Mouse (Mus musculus) kidney, embryonic 14.5 days (tissue): ENCODE measurements at regions not wholly inside any gene's neighbourhood (a gene's known extent, or its start where the extent isn't known, plus 50 kb on each side); places are given as distances from the start of the nearest gene placed in this dataset.

Experiments used
- ATAC-seq: fragments of 200-750 bp; cut with Nextera tagmentation; 2 replicates; pipeline ENCODE4 v1.8.0; 2017; ENCODE audit warnings: moderate number of reproducible peaks, mild to moderate bottlenecking, moderate TSS enrichment, moderate library complexity; ENCODE audit not compliant: low FRiP score, low TSS enrichment
- H3K27ac ChIP-seq: fragments of 300-500 bp; sonication (generic); 2 replicates; pipeline ENCODE4 v1.5.1; 2014; ENCODE audit warnings: low read depth, mild to moderate bottlenecking, low read length, moderate library complexity, mixed read lengths
- H3K27me3 ChIP-seq: fragments of 300-500 bp; sonication (generic); 2 replicates; pipeline ENCODE4 v1.6.1; 2014; ENCODE audit warnings: mild to moderate bottlenecking, low read length; ENCODE audit not compliant: control insufficient read depth, insufficient read depth
- H3K36me3 ChIP-seq: fragments of 300-500 bp; sonication (generic); 2 replicates; pipeline ENCODE4 v1.6.1; 2014; ENCODE audit warnings: low read length, mixed read lengths; ENCODE audit not compliant: control insufficient read depth, insufficient read depth
- H3K4me1 ChIP-seq: fragments of 300-500 bp; sonication (generic); 2 replicates; pipeline ENCODE4 v1.6.1; 2014; ENCODE audit warnings: low read length, mixed read lengths; ENCODE audit not compliant: control insufficient read depth, insufficient read depth
- H3K4me2 ChIP-seq: fragments of 300-500 bp; sonication (generic); replicated peaks from 2 replicates; pipeline ENCODE4 v1.6.1; 2014; ENCODE audit warnings: low read depth, mild to moderate bottlenecking, low read length
- H3K4me3 ChIP-seq: fragments of 300-500 bp; sonication (generic); 2 replicates; pipeline ENCODE4 v1.5.1; 2014; ENCODE audit warnings: mild to moderate bottlenecking, low read length
- H3K9ac ChIP-seq: fragments of 300-500 bp; sonication (generic); 2 replicates; pipeline ENCODE4 v1.6.1; 2014; ENCODE audit warnings: low read depth, mild to moderate bottlenecking, low read length, moderate library complexity
- H3K9me3 ChIP-seq: fragments of 300-500 bp; sonication (generic); 2 replicates; pipeline ENCODE4 v1.6.1; 2016; ENCODE audit warnings: low read length; ENCODE audit not compliant: control insufficient read depth
- WGBS: fragments of 180-500 bp; shearing (Covaris S2); extraction: QIAGEN DNeasy Blood & Tissue Kit; methylation state at CpG from one replicate; pipeline ENCODE4 v1.1.7; 2014; 5-methylcytosine and 5-hydroxymethylcytosine counted together

DNA sequence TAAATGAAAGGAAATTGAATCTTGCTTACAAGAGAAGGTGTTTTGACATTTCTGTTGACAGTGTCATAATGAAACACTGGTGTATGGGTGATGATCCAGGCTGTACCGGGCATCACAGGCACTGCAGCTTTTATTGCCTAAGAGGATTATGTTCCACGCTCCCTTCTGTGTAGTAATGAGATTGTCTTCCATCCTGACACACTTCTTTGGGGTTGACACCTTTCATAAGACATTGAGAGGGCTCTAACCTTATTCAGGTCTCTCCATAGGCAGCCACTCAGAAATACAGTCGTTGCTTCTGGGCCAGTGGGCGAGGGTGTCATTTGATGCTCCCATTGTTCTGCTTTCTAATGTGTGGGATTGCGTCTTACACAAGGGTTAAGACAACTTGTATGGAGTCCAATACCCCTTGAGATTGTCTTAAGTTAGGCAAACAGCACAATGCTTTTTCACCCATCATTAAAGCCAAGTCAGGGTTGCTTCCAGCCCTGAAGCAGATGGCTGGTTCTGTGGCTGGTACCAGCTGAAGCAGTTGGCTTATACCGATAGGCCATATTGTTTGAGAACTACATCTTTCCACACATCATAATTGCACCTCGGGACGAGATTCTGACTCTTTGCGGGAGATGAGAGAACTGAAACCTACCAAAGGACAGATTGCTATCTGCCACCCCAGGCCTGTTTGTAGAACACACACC is 81.9 kb upstream of the Frmd4b start:
- no peaks in the 10 kb centered on the region for H3K27me3 ChIP-seq
- no peak overlapping the region for H3K9ac ChIP-seq
- H3K4me2 ChIP-seq, result no peak overlapping the region
- no peak overlapping the region for H3K4me3 ChIP-seq
- H3K36me3 ChIP-seq, result no peaks in the 10 kb centered on the region
- H3K9me3 ChIP-seq, result no peaks in the 10 kb centered on the region
- H3K4me1 ChIP-seq, result no peaks in the 10 kb centered on the region
- WGBS, result 73% methylated on average over 9 of the region's 9 CpGs
- ATAC-seq, result no peak
- no peak overlapping the region for H3K27ac ChIP-seq

DNA sequence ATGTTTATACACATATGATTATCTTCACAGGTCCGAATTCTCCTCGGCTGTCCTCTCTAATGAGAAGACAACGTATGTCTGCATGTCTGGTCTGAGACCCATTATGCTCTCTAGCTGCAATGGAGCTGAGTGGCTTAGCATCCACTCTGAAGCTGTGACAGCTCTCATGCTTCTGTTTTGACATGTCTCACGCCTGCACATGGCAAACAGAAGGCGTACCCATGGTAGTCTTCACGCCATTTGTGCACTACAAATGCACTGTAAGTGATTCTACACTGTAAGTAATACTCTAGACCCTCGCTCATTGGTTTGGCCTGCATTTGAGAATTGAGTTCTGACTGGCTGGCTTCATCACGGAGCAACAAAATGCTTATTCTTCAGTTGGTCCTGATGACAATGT is 75.9 kb upstream of the Frmd4b start:
- WGBS, result 94% methylated on average over 8 of the region's 8 CpGs
- H3K27ac ChIP-seq, result no peak overlapping the region
- no peak for ATAC-seq
- H3K4me2 ChIP-seq, result no peak overlapping the region
- no peaks in the 10 kb centered on the region for H3K9me3 ChIP-seq
- no peaks in the 10 kb centered on the region for H3K4me1 ChIP-seq
- no peaks in the 10 kb centered on the region for H3K36me3 ChIP-seq
- no peak overlapping the region for H3K9ac ChIP-seq
- H3K27me3 ChIP-seq, result no peaks in the 10 kb centered on the region
- no peak overlapping the region for H3K4me3 ChIP-seq

DNA sequence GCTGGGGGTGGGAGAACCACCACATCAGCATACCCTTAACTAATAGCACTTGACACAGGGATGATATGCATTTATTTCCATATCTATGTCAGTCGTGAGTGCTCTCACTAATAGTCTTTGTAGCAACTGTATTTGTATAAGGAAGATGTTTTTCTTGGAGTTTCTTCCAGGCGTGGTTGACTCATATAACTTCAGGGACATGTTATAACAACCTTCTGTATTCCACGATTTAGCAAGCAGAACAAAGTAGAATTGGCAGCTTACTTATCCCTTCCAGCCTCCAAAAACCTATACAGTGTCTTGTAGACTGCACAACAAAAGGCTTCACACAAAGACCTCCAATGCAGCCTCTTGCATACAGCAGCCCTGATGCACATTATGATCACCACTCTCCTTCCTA is 73.8 kb upstream of the Frmd4b start:
- 72% methylated on average over 3 of the region's 3 CpGs for WGBS
- no peak for ATAC-seq
- H3K36me3 ChIP-seq, result no peaks in the 10 kb centered on the region

DNA sequence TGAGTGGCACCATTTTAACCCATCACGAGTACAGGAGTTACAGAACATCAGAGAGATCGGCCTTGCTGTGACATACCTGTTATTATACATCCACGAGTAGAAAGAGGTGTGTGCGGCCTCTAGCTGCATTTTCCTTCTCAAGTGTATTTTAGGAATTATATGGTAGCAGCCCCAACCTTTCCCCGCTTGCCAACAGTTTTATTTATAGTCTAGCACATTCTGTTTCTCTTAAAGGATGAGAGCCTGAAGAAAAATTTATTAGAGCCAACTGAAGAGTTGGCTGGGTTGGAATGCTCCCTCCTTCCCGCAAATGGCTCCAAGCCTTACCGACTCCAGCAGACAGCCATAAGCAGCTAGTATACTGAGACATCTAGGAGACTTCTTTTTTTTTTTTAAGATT is 67.0 kb upstream of the Frmd4b start:
- no peaks in the 10 kb centered on the region for H3K9me3 ChIP-seq
- no peaks in the 10 kb centered on the region for H3K36me3 ChIP-seq
- no peak overlapping the region for H3K27ac ChIP-seq
- no peak for ATAC-seq
- no peaks in the 10 kb centered on the region for H3K27me3 ChIP-seq
- H3K4me3 ChIP-seq, result no peak overlapping the region
- no peak overlapping the region for H3K9ac ChIP-seq
- WGBS, result 74% methylated on average over 7 of the region's 7 CpGs
- no peaks in the 10 kb centered on the region for H3K4me1 ChIP-seq
- H3K4me2 ChIP-seq, result no peak overlapping the region

More for the DNA sequence above, 73.8 kb upstream of the Frmd4b start:
- H3K4me2 ChIP-seq, result no peak overlapping the region
- H3K9ac ChIP-seq, result no peak overlapping the region
- H3K4me1 ChIP-seq, result no peaks in the 10 kb centered on the region
- no peaks in the 10 kb centered on the region for H3K9me3 ChIP-seq
- no peaks in the 10 kb centered on the region for H3K27me3 ChIP-seq
- no peak overlapping the region for H3K4me3 ChIP-seq
- H3K27ac ChIP-seq, result no peak overlapping the region

DNA sequence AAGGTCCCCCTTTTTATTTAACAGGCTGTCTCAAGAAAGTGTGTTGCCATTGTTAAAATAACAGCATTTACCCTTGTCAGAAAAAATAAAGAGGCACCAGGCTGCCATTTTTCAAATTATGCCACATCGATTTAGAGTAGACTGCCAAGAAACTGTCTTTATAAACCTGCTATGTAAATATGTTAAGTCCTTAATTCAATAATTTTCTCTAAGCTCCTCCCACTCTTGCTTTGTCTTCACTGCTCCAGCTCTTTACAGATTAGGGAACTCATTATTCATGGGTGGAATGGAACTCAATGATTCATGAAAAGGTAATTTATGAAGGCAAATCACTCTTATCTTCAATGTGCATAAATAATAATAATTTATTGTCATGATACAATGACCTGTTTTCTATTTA is 64.9 kb upstream of the Frmd4b start:
- ATAC-seq, result no peak
- H3K9ac ChIP-seq, result no peak overlapping the region
- no peaks in the 10 kb centered on the region for H3K4me1 ChIP-seq
- H3K9me3 ChIP-seq, result peaks cover 6% of the 10 kb centered on the region; the same call in 1 of the 2 replicates
- H3K4me2 ChIP-seq, result no peak overlapping the region
- WGBS, result 80% methylated on average over 1 of the region's 1 CpGs
- no peaks in the 10 kb centered on the region for H3K27me3 ChIP-seq
- no peaks in the 10 kb centered on the region for H3K36me3 ChIP-seq
- no peak overlapping the region for H3K4me3 ChIP-seq
- no peak overlapping the region for H3K27ac ChIP-seq

DNA sequence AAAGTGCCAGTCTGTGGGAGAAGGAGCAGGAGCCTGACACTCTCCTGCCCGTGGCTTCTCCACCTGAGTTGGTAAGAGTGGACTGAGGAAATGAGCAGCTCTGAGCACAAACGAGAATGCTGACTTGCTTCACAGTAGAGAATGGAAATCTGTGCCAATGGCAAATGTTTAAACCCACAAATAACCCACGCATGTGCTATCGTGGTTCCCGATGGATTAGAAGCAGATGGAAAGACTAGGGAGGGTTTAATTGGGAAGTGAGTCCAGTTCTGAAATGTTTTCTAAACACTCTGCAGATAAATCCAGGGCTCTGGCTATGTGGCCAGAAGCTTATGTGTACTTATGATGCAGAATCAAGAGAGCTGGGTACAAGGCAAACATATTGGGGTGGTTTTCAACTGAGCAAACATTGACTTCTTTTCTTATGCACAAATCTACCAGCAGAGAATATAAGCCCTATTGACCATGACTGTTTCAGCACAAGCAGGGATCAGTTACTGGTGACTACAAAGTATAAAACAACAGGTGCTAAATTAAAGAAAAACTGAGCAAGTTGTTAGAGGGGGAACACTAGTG is 57.9 kb upstream of the Frmd4b start:
- no peak overlapping the region for H3K4me2 ChIP-seq
- no peak for ATAC-seq
- no peaks in the 10 kb centered on the region for H3K27me3 ChIP-seq
- H3K4me3 ChIP-seq, result no peak overlapping the region
- no peaks in the 10 kb centered on the region for H3K36me3 ChIP-seq
- H3K9ac ChIP-seq, result no peak overlapping the region
- H3K27ac ChIP-seq, result no peak overlapping the region
- peaks cover 8% of the 10 kb centered on the region; the same call in 1 of the 2 replicates for H3K9me3 ChIP-seq
- WGBS, result 87% methylated on average over 5 of the region's 5 CpGs
- H3K4me1 ChIP-seq, result no peaks in the 10 kb centered on the region

DNA sequence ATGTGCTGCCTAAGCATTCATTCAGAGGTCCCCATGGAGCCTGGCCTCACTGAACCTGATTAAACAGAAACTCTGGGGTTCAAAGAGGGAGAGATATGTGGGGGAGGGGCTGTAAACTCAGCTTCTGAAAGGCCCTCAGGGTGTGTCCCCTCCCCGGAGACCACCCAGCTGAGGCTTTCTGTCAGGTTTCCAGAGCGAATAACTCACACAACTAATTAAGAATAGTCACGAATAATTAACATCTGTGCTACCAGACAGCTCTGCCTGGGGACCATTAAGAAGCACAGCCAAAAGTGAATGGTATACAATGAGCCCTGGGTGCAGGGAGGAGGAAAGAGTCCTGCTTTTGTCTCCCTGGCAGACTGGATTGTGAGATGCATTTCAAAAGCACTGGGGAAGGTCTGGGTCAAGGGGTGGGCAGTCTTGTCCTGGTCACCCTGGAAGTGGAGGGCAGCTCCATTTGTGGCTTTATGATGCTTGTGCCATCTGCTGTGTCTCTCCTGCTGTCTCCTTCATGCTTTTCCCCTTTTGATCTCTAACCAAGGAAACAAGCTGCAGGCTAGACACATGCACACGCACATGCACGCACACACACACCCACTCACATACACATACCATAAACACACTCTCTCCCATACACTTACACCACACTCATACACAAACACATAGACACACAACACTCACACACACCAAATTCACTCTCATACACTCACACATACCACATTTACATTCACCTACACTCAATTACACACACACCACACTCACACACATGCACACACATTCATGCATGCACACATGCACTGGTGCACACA is 49.7 kb upstream of the Frmd4b start:
- peak; percentile 52 for ATAC-seq
- peak overlapping the region; percentile 4; the same call in 1 of the 2 replicates for H3K27ac ChIP-seq
- no peaks in the 10 kb centered on the region for H3K36me3 ChIP-seq
- H3K4me2 ChIP-seq, result no peak overlapping the region
- no peak overlapping the region for H3K4me3 ChIP-seq
- no peak overlapping the region for H3K9ac ChIP-seq
- WGBS, result 13% methylated on average over 5 of the region's 5 CpGs
- H3K27me3 ChIP-seq, result no peaks in the 10 kb centered on the region
- H3K9me3 ChIP-seq, result no peaks in the 10 kb centered on the region
- H3K4me1 ChIP-seq, result peaks cover 9% of the 10 kb centered on the region; the same call in 1 of the 2 replicates
